Mouse (Mus musculus) liver, embryonic 18 days (tissue): ENCODE results near the gene Gm17949. TPM values are rescaled to one million over a fixed set of nuclear protein-coding genes. Genes with fewer than 3 reads are reported as not detected.

Experiments used
- polyA plus RNA-seq: library from polyadenylated mRNA; depleted of rRNA; stranded (reverse); fragments of >200 nt; gene quantifications from 2 replicates; pipeline ENCODE4 v1.2.3, GENCODE M21; 2012; rRNA removed

Gm17949 gene
- not detected in 2 replicates for polyA plus RNA-seq

GRCm38 (mm10) chr17:57011236-57012141 is at the start of gene Gm17949, which contains the start of gene Gtf2f1:
Gm17949 (plus strand) TSS chr17:57011469.
Gtf2f1 (minus strand) TSS chr17:57011288.

GRCm38 (mm10) chr17:56982013-56982412 is 29.3 kb upstream of the Gm17949 start, which contains the start of gene Acer1:
Acer1 (minus strand) TSS chr17:56982126.

GRCm38 (mm10) chr17:56990115-56990746 is 21.0 kb upstream of the Gm17949 start, which contains the start of gene Clpp:
Clpp (plus strand) TSS chr17:56990305.

GRCm38 (mm10) chr17:56997029-56997667 is 14.1 kb upstream of the Gm17949 start, which contains the start of gene Alkbh7:
Alkbh7 (plus strand) TSS chr17:56997339.

GRCm38 (mm10) chr17:56999968-57000609 is 11.2 kb upstream of the Gm17949 start, which contains the start of gene Pspn:
Pspn (minus strand) TSS chr17:57000018.

GRCm38 (mm10) chr17:57030931-57031660 is 19.8 kb downstream of the Gm17949 start, which contains the start of gene Khsrp:
Khsrp (minus strand) TSS chr17:57031522.

GRCm38 (mm10) chr17:57041554-57041953 is 30.3 kb downstream of the Gm17949 start, which contains the start of gene Slc25a41:
Slc25a41 (minus strand) TSS chr17:57041654.

GRCm38 (mm10) chr17:57058891-57059485 is 47.7 kb downstream of the Gm17949 start, which contains the start of gene Crb3:
Crb3 (plus strand) TSS chr17:57059105.

GRCm38 (mm10) chr17:57059486-57059977 is 48.3 kb downstream of the Gm17949 start, which contains the start of gene Slc25a23:
Slc25a23 (minus strand) TSS chr17:57059863.

Other genes with a start within 250 kb of the Gm17949 start
- 13.6 and 16.6 TPM in 2 replicates for gene Dus3l, start 246.7 kb upstream of the Gm17949 start, polyA plus RNA-seq
- gene Prr22, start 241.2 kb upstream of the Gm17949 start, polyA plus RNA-seq: 0.54 and 0.63 TPM in 2 replicates
- 4.3 and 5.1 TPM in 2 replicates for gene Rfx2, start 180.5 kb upstream of the Gm17949 start, polyA plus RNA-seq
- not detected in 2 replicates for gene Acsbg2, start 137.0 kb upstream of the Gm17949 start, polyA plus RNA-seq
- gene 1700061G19Rik, start 136.0 kb upstream of the Gm17949 start, polyA plus RNA-seq: 0.02 and 0.04 TPM in 2 replicates
- gene Mllt1, start 76.1 kb upstream of the Gm17949 start, polyA plus RNA-seq: 8.8 and 11.0 TPM in 2 replicates
- gene Acer1, start 29.3 kb upstream of the Gm17949 start, polyA plus RNA-seq: not detected in 2 replicates
- 62.4 and 68.4 TPM in 2 replicates for gene Clpp, start 21.2 kb upstream of the Gm17949 start, polyA plus RNA-seq
- 12.0 and 13.6 TPM in 2 replicates for gene Alkbh7, start 14.1 kb upstream of the Gm17949 start, polyA plus RNA-seq
- gene Pspn, start 11.5 kb upstream of the Gm17949 start, polyA plus RNA-seq: not detected in 2 replicates
- gene Gtf2f1, start 181 bp upstream of the Gm17949 start, polyA plus RNA-seq: 33.5 and 35.4 TPM in 2 replicates
- 20.2 and 25.5 TPM in 2 replicates for gene Khsrp, start 20.1 kb downstream of the Gm17949 start, polyA plus RNA-seq
- gene Slc25a41, start 30.2 kb downstream of the Gm17949 start, polyA plus RNA-seq: not detected in 2 replicates
- 25.8 and 30.4 TPM in 2 replicates for gene Crb3, start 47.6 kb downstream of the Gm17949 start, polyA plus RNA-seq
- 22.2 and 24.0 TPM in 2 replicates for gene Slc25a23, start 48.4 kb downstream of the Gm17949 start, polyA plus RNA-seq
- gene Dennd1c, start 67.0 kb downstream of the Gm17949 start, polyA plus RNA-seq: 4.7 and 6.4 TPM in 2 replicates
- 0.28 and 0.30 TPM in 2 replicates for gene Tubb4a, start 76.3 kb downstream of the Gm17949 start, polyA plus RNA-seq
- 0.66 and 0.81 TPM in 2 replicates for gene Tnfsf9, start 93.9 kb downstream of the Gm17949 start, polyA plus RNA-seq
- gene Cd70, start 138.3 kb downstream of the Gm17949 start, polyA plus RNA-seq: not detected in 2 replicates
- 2.1 and 2.3 TPM in 2 replicates for gene Tnfsf14, start 182.7 kb downstream of the Gm17949 start, polyA plus RNA-seq
- 1,862 and 2,152 TPM in 2 replicates for gene C3, start 216.7 kb downstream of the Gm17949 start, polyA plus RNA-seq
- 7.3 and 8.5 TPM in 2 replicates for gene Gpr108, start 237.0 kb downstream of the Gm17949 start, polyA plus RNA-seq
- gene Trip10, start 238.0 kb downstream of the Gm17949 start, polyA plus RNA-seq: 10.3 and 12.0 TPM in 2 replicates